Mouse (Mus musculus) lung, embryonic 14.5 days (tissue): Measurements from ENCODE around the gene Agbl5. TPM values are rescaled to one million over a fixed set of nuclear protein-coding genes. Genes with fewer than 3 reads are reported as not detected.
A peak's percentile ranks its signal among the peaks of the same experiment; 100 is the strongest.

Experiments used
- ATAC-seq: fragments of 200-750 bp; cut with Nextera tagmentation; 2 replicates; pipeline ENCODE4 v1.8.0; 2017; ENCODE audit warnings: mild to moderate bottlenecking, moderate TSS enrichment, moderate library complexity; ENCODE audit not compliant: insufficient read depth
- DNase-seq: peaks from one replicate; pipeline ENCODE4 v3.0.0-alpha.2; 2015
- H3K27ac ChIP-seq: fragments of 300-500 bp; sonication (generic); 2 replicates; pipeline ENCODE4 v1.5.1; 2014; ENCODE audit warnings: low read depth, mild to moderate bottlenecking, moderate library complexity
- H3K27me3 ChIP-seq: fragments of 300-500 bp; sonication (generic); 2 replicates; pipeline ENCODE4 v1.6.1; 2014; ENCODE audit warnings: low read length, control low read depth; ENCODE audit not compliant: insufficient read depth
- H3K36me3 ChIP-seq: fragments of 300-500 bp; sonication (generic); 2 replicates; pipeline ENCODE4 v1.6.1; 2014; ENCODE audit warnings: control low read depth; ENCODE audit not compliant: insufficient read depth
- H3K4me1 ChIP-seq: fragments of 300-500 bp; sonication (generic); 2 replicates; pipeline ENCODE4 v1.6.1; 2014; ENCODE audit warnings: antibody characterized with exemption, control low read depth; ENCODE audit not compliant: insufficient read depth
- H3K4me2 ChIP-seq: fragments of 300-500 bp; sonication (generic); 2 replicates; pipeline ENCODE4 v1.6.1; 2014; ENCODE audit warnings: mild to moderate bottlenecking
- H3K4me3 ChIP-seq: fragments of 300-500 bp; sonication (generic); 2 replicates; pipeline ENCODE4 v1.5.1; 2014; ENCODE audit warnings: low read depth, low read length
- H3K9ac ChIP-seq: fragments of 300-500 bp; sonication (generic); 2 replicates; pipeline ENCODE4 v1.6.1; 2014
- H3K9me3 ChIP-seq: fragments of 300-500 bp; sonication (generic); 2 replicates; pipeline ENCODE4 v1.6.1; 2016; ENCODE audit warnings: low read depth, low read length, control low read depth
- CTCF ChIP-seq: IDR thresholded peaks from 2 replicates; pipeline ENCODE4 v1.5.1; 2016; ENCODE audit warnings: antibody characterized with exemption, low read depth
- WGBS: fragments of 180-500 bp; shearing (Covaris S2); extraction: QIAGEN DNeasy Blood & Tissue Kit; methylation state at CpG from one replicate; pipeline ENCODE4 v1.1.7; 2014; 5-methylcytosine and 5-hydroxymethylcytosine counted together
- polyA plus RNA-seq: library from polyadenylated mRNA; unstranded; fragments of >200 nt; fragmentation: Nextera tagmentation; extraction: Ambion mirVana; gene quantifications from 2 replicates; pipeline ENCODE4 v1.2.1, GENCODE M21; 2014

The Agbl5 gene
- polyA plus RNA-seq, 1 experiment from 2014 or later, result 25.2 TPM

- no peak overlapping the region for H3K4me2 ChIP-seq
- ATAC-seq (no peak), DNase-seq (no peak)
- WGBS, result 72% methylated on average over 2 of the region's 2 CpGs
- H3K27me3 ChIP-seq, result no peaks in the 10 kb centered on the region
- H3K9ac ChIP-seq, result no peak overlapping the region
- peak; percentile 42 for TF ChIP-seq CTCF
- H3K4me1 ChIP-seq, result peaks cover 3% of the 10 kb centered on the region; the same call in 1 of the 2 replicates
- H3K9me3 ChIP-seq, result no peaks in the 10 kb centered on the region
- no peak overlapping the region for H3K27ac ChIP-seq
- H3K36me3 ChIP-seq, result no peaks in the 10 kb centered on the region
- no peak overlapping the region for H3K4me3 ChIP-seq
Observed at GRCm38 (mm10) chr5:30856124-30856523, 32.4 kb upstream of the Agbl5 start.

- ATAC-seq (peak; percentile 51), DNase-seq (peak; percentile 22)
- no peak overlapping the region for H3K9ac ChIP-seq
- H3K36me3 ChIP-seq, result 0 out of 2 replicates have a peak, but pooled peaks cover 4% of the 10 kb centered on the region
- no peaks in the 10 kb centered on the region for H3K4me1 ChIP-seq
- peak; percentile 34 for TF ChIP-seq CTCF
- WGBS, result 38% methylated on average over 4 of the region's 4 CpGs
- H3K9me3 ChIP-seq, result no peaks in the 10 kb centered on the region
- H3K27ac ChIP-seq, result no peak overlapping the region
- no peak overlapping the region for H3K4me2 ChIP-seq
- no peak overlapping the region for H3K4me3 ChIP-seq
- no peaks in the 10 kb centered on the region for H3K27me3 ChIP-seq
Observed at GRCm38 (mm10) chr5:30863852-30864251, 24.6 kb upstream of the Agbl5 start.

- WGBS, result 35% methylated on average over 15 of the region's 15 CpGs
- no peak overlapping the region for H3K9ac ChIP-seq
- 0 out of 2 replicates have a peak, but pooled peaks cover 4% of the 10 kb centered on the region for H3K36me3 ChIP-seq
- no peak overlapping the region for H3K27ac ChIP-seq
- H3K4me2 ChIP-seq, result no peak overlapping the region
- H3K4me1 ChIP-seq, result no peaks in the 10 kb centered on the region
- no peaks in the 10 kb centered on the region for H3K9me3 ChIP-seq
- no peak for TF ChIP-seq CTCF
- H3K4me3 ChIP-seq, result no peak overlapping the region
- ATAC-seq (peak; percentile 12; the same call in 1 of the 2 replicates), DNase-seq (no peak)
- H3K27me3 ChIP-seq, result no peaks in the 10 kb centered on the region
Observed at GRCm38 (mm10) chr5:30864322-30864721, 24.2 kb upstream of the Agbl5 start.

GRCm38 (mm10) chr5:30866871-30867270, 21.6 kb upstream of the Agbl5 start:
- no peak overlapping the region for H3K4me3 ChIP-seq
- H3K27ac ChIP-seq, result no peak overlapping the region
- H3K9ac ChIP-seq, result no peak overlapping the region
- DNase-seq, result no peak
- no peaks in the 10 kb centered on the region for H3K9me3 ChIP-seq
- H3K4me2 ChIP-seq, result no peak overlapping the region
- H3K36me3 ChIP-seq, result peaks cover 12% of the 10 kb centered on the region
- H3K4me1 ChIP-seq, result no peaks in the 10 kb centered on the region
- no peak for ATAC-seq
- whole genome bisulfite sequencing, result 88% methylated on average over 3 of the region's 3 CpGs
- TF ChIP-seq CTCF, result no peak
- no peaks in the 10 kb centered on the region for H3K27me3 ChIP-seq

GRCm38 (mm10) chr5:30867712-30868111, 20.8 kb upstream of the Agbl5 start, which contains the start of gene Tmem214:
Tmem214 (plus strand) TSS chr5:30868012.
- Histone ChIP-seq H3K9me3 (no peaks in the 10 kb centered on the region), H3K27ac (peak within 1 kb of the TSS; percentile 54; the same call in 1 of the 2 replicates), H3K27me3 (no peaks in the 10 kb centered on the region), H3K36me3 (peaks cover 21% of the 10 kb centered on the region), H3K9ac (peak within 1 kb of the TSS; percentile 92; the same call in 1 of the 2 replicates), H3K4me1 (no peaks in the 10 kb centered on the region), H3K4me3 (0 out of 2 replicates have a peak within 1 kb of the TSS, but pooled peaks have one; percentile 94), H3K4me2 (peak within 1 kb of the TSS; percentile 82)
- no peak for DNase-seq
- 90% methylated on average over 3 of the region's 3 CpGs for WGBS
- no peak for ATAC-seq
- no peak for TF ChIP-seq CTCF

- ATAC-seq (peak; percentile 32; the same call in 1 of the 2 replicates), DNase-seq (no peak)
- 15% methylated on average over 9 of the region's 9 CpGs for WGBS
Observed at GRCm38 (mm10) chr5:30868981-30869380, 19.5 kb upstream of the Agbl5 start.

GRCm38 (mm10) chr5:30869405-30870130, 18.9 kb upstream of the Agbl5 start:
- no peak for TF ChIP-seq CTCF
- WGBS, result under 1% methylated on average over 63 of the region's 63 CpGs

More at GRCm38 (mm10) chr5:30868981-30869380, 19.5 kb upstream of the Agbl5 start:
- H3K27ac ChIP-seq, result peak overlapping the region; percentile 54; the same call in 1 of the 2 replicates
- peak overlapping the region; percentile 82 for H3K4me2 ChIP-seq
- H3K27me3 ChIP-seq, result no peaks in the 10 kb centered on the region
- no peaks in the 10 kb centered on the region for H3K4me1 ChIP-seq
- H3K9me3 ChIP-seq, result no peaks in the 10 kb centered on the region
- peak overlapping the region; percentile 92 for H3K9ac ChIP-seq
- peaks cover 33% of the 10 kb centered on the region for H3K36me3 ChIP-seq
- no peak for TF ChIP-seq CTCF
- peak overlapping the region; percentile 94 for H3K4me3 ChIP-seq

More at GRCm38 (mm10) chr5:30869405-30870130, 18.9 kb upstream of the Agbl5 start:
- Histone ChIP-seq H3K4me3 (peak overlapping the region; percentile 94), H3K27me3 (no peaks in the 10 kb centered on the region), H3K36me3 (peaks cover 39% of the 10 kb centered on the region), H3K9me3 (no peaks in the 10 kb centered on the region), H3K4me2 (peak overlapping the region; percentile 82), H3K27ac (peak overlapping the region; percentile 33; the same call in 1 of the 2 replicates), H3K4me1 (no peaks in the 10 kb centered on the region), H3K9ac (peak overlapping the region; percentile 92)
- ATAC-seq, result peak; percentile 94
- peak; percentile 95 for DNase-seq
